Mouse (Mus musculus) adrenal gland, postnatal 14 days (tissue): ENCODE data around the gene Fam8a1. TPM values are rescaled to one million over a fixed set of nuclear protein-coding genes. Genes with fewer than 3 reads are reported as not detected.

Experiments used
- DNase-seq: peaks from one replicate; pipeline ENCODE4 v3.0.0; 2021; ENCODE audit warnings: mixed read lengths
- long read RNA-seq, 2 experiments: library from polyadenylated mRNA; stranded (forward); transcript quantifications; one replicate each; pipeline ENCODE4 v2.0.0; 2021
- total RNA-seq: library from RNA; stranded (reverse); gene quantifications from 2 replicates; pipeline ENCODE4 v1.2.3, GENCODE M21; 2021

Gene Fam8a1
- 45.5 and 47.1 TPM in 2 replicates for total RNA-seq
- long read RNA-seq, experiment 1, transcript Fam8a1-201 (5 exons, 3,664 nt) = major isoform, 12 of 18 reads
- long read RNA-seq, experiment 1, partial matches to known transcripts = 0 of 18 reads
- long read RNA-seq, experiment 1, other reads (novel, unspliced or antisense) = 6 of 18 reads
- long read RNA-seq, experiment 2, transcript Fam8a1-201 (5 exons, 3,664 nt) = major isoform, 11 of 20 reads
- long read RNA-seq, experiment 2, partial matches to known transcripts = 2 of 20 reads
- long read RNA-seq, experiment 2, other reads (novel, unspliced or antisense) = 7 of 20 reads

- DNase-seq = peak; percentile 96
These were observed at the start of gene Fam8a1 for GRCm38 (mm10) chr13:46669048-46669619. TSS of gene Fam8a1 (plus strand) at chr13:46669522.

GRCm38 (mm10) chr13:46619633-46620032 is 49.7 kb upstream of the Fam8a1 start:
- DNase-seq = peak; percentile 12

GRCm38 (mm10) chr13:46620964-46621757 is 48.2 kb upstream of the Fam8a1 start:
- DNase-seq = no peak

- DNase-seq = peak; percentile 37
These were observed 42.7 kb upstream of the Fam8a1 start for GRCm38 (mm10) chr13:46626608-46627007.

- peak; percentile 27 for DNase-seq
These were observed 41.5 kb upstream of the Fam8a1 start for GRCm38 (mm10) chr13:46627841-46628240.

- DNase-seq = no peak
These were observed 39.9 kb upstream of the Fam8a1 start for GRCm38 (mm10) chr13:46629391-46629790.

GRCm38 (mm10) chr13:46632796-46633195 is 36.5 kb upstream of the Fam8a1 start:
- no peak for DNase-seq

GRCm38 (mm10) chr13:46633320-46634132 is 35.8 kb upstream of the Fam8a1 start:
- DNase-seq = no peak

GRCm38 (mm10) chr13:46634133-46634488 is 35.2 kb upstream of the Fam8a1 start:
- no peak for DNase-seq

- DNase-seq = no peak
These were observed 28.5 kb upstream of the Fam8a1 start for GRCm38 (mm10) chr13:46640608-46641468.

- DNase-seq = no peak
These were observed 27.0 kb upstream of the Fam8a1 start for GRCm38 (mm10) chr13:46642318-46642717.

GRCm38 (mm10) chr13:46644175-46644574 is 25.1 kb upstream of the Fam8a1 start:
- no peak for DNase-seq

GRCm38 (mm10) chr13:46645476-46645875 is 23.8 kb upstream of the Fam8a1 start:
- DNase-seq = no peak

GRCm38 (mm10) chr13:46651853-46652252 is 17.5 kb upstream of the Fam8a1 start:
- DNase-seq = no peak

GRCm38 (mm10) chr13:46652671-46653070 is 16.7 kb upstream of the Fam8a1 start:
- no peak for DNase-seq

- no peak for DNase-seq
These were observed 15.7 kb upstream of the Fam8a1 start for GRCm38 (mm10) chr13:46653671-46654070.

- no peak for DNase-seq
These were observed 14.8 kb upstream of the Fam8a1 start for GRCm38 (mm10) chr13:46654566-46654965.

GRCm38 (mm10) chr13:46659211-46659610 is 10.1 kb upstream of the Fam8a1 start:
- no peak for DNase-seq

GRCm38 (mm10) chr13:46663461-46663964 is 5.8 kb upstream of the Fam8a1 start:
- peak; percentile 15 for DNase-seq

- DNase-seq = peak; percentile 50
These were observed 424 bp downstream of the Fam8a1 start for GRCm38 (mm10) chr13:46669620-46670271.

- DNase-seq = no peak
These were observed 1.2 kb downstream of the Fam8a1 start for GRCm38 (mm10) chr13:46670514-46670913.
